Mouse (Mus musculus): ENCODE data around the gene Phactr1. TPM values are rescaled to one million over a fixed set of nuclear protein-coding genes. Genes with fewer than 3 reads are reported as not detected.
A peak's percentile ranks its signal among the peaks of the same experiment; 100 is the strongest.

Gene Phactr1
- polyA plus RNA-seq (2015; fragmentation: Nextera tagmentation; extraction: Ambion mirVana) = 13.0 and 17.1 TPM in 2 replicates

DNA sequence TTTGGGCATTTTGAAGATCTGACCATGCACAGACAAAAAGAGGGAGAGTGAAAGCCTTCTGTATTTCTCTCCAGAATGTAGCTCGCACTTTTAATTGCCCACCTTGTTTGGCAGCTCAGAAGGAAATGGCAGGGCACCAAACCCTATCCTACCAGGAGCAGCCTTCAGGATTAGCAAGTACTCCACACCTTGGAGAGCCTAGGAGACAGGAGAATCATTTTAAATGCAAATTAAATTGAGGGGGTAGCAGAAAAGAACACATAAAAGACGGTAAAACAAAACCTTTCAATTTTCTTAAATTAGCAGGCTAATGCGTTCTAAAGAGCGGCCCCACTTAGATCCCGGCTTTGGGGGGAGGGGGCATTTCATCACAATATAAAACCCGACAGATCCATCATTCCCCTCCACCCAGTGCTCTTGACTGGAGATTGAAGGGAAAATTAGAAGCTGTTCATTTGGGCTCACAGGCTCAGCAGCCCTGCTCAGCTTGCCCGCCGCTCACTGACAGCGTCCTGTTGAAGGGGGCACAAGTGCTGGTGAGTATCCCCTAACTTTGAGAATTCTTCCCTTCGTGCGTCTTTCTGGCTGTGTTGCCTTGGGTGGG lies at the start of gene Phactr1:
Phactr1 (plus strand) TSS at position 233 of the 604 bp plus-strand sequence.
- no peak for ATAC-seq (ENCODE audit: insufficient number of reproducible peaks, low FRiP score, low TSS enrichment, low read depth)
- 24% methylated on average over 11 of the region's 11 CpGs for WGBS
- no peak within 1 kb of the TSS for H3K4me2 ChIP-seq (replicated peaks)
- H3K9me3 ChIP-seq (replicated peaks) = no peaks in the 10 kb centered on the region
- H3K4me1 ChIP-seq = no peaks in the 10 kb centered on the region
- H3K36me3 ChIP-seq = no peaks in the 10 kb centered on the region
- H3K4me3 ChIP-seq (replicated peaks) = no peak within 1 kb of the TSS
- peaks cover 9% of the 10 kb centered on the region for H3K27me3 ChIP-seq
- H3K9ac ChIP-seq = no peak within 1 kb of the TSS
- H3K27ac ChIP-seq (replicated peaks) = no peak within 1 kb of the TSS

- H3K9ac ChIP-seq = no peak overlapping the region
- H3K36me3 ChIP-seq = no peaks in the 10 kb centered on the region
- ATAC-seq (ENCODE audit: insufficient number of reproducible peaks, low FRiP score, low TSS enrichment, low read depth) = no peak
- no peaks in the 10 kb centered on the region for H3K9me3 ChIP-seq (replicated peaks)
- no peak overlapping the region for H3K4me2 ChIP-seq (replicated peaks)
- no peaks in the 10 kb centered on the region for H3K4me1 ChIP-seq
- WGBS = 88% methylated on average over 2 of the region's 2 CpGs
- no peaks in the 10 kb centered on the region for H3K27me3 ChIP-seq
- H3K4me3 ChIP-seq (replicated peaks) = no peak overlapping the region
- no peak overlapping the region for H3K27ac ChIP-seq (replicated peaks)
Observed at GRCm38 (mm10) chr13:42634908-42635307, 45.5 kb upstream of the Phactr1 start.

DNA sequence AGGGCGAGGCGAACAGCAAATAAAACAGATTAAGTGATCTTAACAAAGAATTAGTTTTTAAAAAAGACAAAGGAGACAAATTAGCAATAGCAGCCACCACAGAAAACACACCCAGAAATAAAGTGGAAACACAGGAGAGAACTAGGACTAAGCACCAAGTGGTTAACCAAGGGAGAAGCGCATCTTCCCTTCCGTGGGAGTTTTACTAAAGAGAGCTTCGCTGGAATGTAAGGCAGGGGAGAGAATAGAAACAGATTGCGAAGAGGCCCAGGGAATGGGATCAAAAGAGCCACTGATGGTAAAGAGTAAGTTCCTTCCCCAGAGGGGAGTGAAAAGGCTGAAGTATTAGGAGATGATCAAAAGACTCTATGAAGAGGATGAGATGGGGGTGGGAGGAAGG lies 30.2 kb upstream of the Phactr1 start:
- Histone ChIP-seq H3K36me3 (no peaks in the 10 kb centered on the region), H3K9me3 (replicated peaks) (no peaks in the 10 kb centered on the region), H3K4me1 (no peaks in the 10 kb centered on the region), H3K27me3 (no peaks in the 10 kb centered on the region), H3K4me2 (replicated peaks) (no peak overlapping the region), H3K9ac (no peak overlapping the region), H3K4me3 (replicated peaks) (no peak overlapping the region), H3K27ac (replicated peaks) (no peak overlapping the region)
- WGBS = 51% methylated on average over 6 of the region's 6 CpGs
- no peak for ATAC-seq (ENCODE audit: insufficient number of reproducible peaks, low FRiP score, low TSS enrichment, low read depth)

DNA sequence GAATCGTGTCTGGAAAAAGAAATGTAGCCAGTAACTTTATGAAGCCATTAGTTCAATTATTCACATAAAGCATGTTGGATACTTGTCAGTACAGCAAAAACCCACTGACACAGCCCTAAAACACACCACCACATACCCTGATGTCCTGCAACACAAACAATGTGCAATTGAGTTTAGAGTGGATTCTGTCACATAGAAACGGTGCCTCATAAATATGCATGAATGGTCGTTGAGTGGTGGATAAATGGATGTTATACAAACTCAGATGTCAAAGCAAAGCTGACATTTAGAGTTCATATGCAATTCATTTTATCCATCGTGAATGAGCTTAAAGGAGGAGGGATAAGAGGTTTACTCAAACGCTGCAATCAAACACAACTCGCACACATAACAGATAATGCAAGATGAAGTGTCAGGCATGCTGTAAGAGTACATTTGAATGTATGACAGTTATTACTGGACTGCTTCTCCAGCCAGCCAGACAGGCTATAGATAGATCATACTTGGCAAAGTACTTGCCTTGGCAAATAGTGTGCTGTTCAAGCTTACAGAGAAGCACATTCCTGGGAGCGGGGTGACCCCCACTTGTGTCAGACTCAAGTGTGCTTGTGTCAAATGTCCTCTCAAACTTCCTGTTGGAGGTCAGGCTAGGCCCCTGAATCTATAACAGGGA lies 23.6 kb upstream of the Phactr1 start:
- H3K36me3 ChIP-seq = no peaks in the 10 kb centered on the region
- no peak for ATAC-seq (ENCODE audit: insufficient number of reproducible peaks, low FRiP score, low TSS enrichment, low read depth)
- 60% methylated on average over 7 of the region's 7 CpGs for WGBS
- peaks cover 5% of the 10 kb centered on the region; the same call in 1 of the 2 replicates for H3K4me1 ChIP-seq
- no peak overlapping the region for H3K27ac ChIP-seq (replicated peaks)
- H3K9me3 ChIP-seq (replicated peaks) = no peaks in the 10 kb centered on the region
- H3K9ac ChIP-seq = no peak overlapping the region
- no peak overlapping the region for H3K4me3 ChIP-seq (replicated peaks)
- no peaks in the 10 kb centered on the region for H3K27me3 ChIP-seq
- no peak overlapping the region for H3K4me2 ChIP-seq (replicated peaks)

DNA sequence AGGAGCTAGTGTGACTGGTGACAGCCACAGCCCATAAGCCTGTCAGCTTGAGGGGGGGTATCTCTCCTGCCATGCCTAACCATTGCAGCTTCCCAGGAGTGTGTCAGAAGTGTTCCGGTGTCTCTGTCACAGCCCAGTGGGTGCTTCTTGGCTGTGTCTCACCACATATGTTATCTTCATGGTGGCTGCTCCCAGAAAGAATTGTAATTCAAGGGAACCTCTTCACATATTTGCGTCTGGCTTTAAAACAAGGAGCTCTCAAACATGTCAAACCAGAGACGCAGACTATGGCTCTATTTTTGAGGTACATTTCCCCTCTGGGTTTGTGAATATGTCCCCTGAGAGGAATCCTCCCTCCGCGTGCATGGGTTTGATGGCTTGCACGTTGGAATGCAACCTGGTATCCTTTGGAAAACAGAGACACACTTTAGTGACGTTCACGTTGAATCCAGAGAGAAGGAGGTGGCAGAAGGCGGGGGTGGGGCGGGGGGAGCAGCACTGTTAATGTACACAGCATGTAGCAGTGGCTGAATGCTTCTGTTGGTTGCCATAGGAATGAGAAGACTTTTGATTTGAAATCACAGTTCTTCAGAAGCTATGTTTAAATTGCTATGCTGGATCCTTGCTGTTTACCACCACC lies 8.7 kb upstream of the Phactr1 start:
- H3K9ac ChIP-seq = no peak overlapping the region
- ATAC-seq (ENCODE audit: insufficient number of reproducible peaks, low FRiP score, low TSS enrichment, low read depth) = no peak
- 42% methylated on average over 10 of the region's 10 CpGs for WGBS
- no peaks in the 10 kb centered on the region for H3K27me3 ChIP-seq
- no peaks in the 10 kb centered on the region for H3K9me3 ChIP-seq (replicated peaks)
- no peak overlapping the region for H3K27ac ChIP-seq (replicated peaks)
- H3K4me1 ChIP-seq = no peaks in the 10 kb centered on the region
- no peak overlapping the region for H3K4me3 ChIP-seq (replicated peaks)
- no peak overlapping the region for H3K4me2 ChIP-seq (replicated peaks)
- no peaks in the 10 kb centered on the region for H3K36me3 ChIP-seq

- H3K4me2 ChIP-seq (replicated peaks) = no peak overlapping the region
- no peaks in the 10 kb centered on the region for H3K36me3 ChIP-seq
- peaks cover 9% of the 10 kb centered on the region for H3K27me3 ChIP-seq
- no peak overlapping the region for H3K4me3 ChIP-seq (replicated peaks)
- no peak overlapping the region for H3K9ac ChIP-seq
- H3K4me1 ChIP-seq = no peaks in the 10 kb centered on the region
- 79% methylated on average over 9 of the region's 9 CpGs for WGBS
- ATAC-seq (ENCODE audit: insufficient number of reproducible peaks, low FRiP score, low TSS enrichment, low read depth) = no peak
- no peak overlapping the region for H3K27ac ChIP-seq (replicated peaks)
- no peaks in the 10 kb centered on the region for H3K9me3 ChIP-seq (replicated peaks)
Observed at GRCm38 (mm10) chr13:42681299-42681698, 876 bp downstream of the Phactr1 start.

DNA sequence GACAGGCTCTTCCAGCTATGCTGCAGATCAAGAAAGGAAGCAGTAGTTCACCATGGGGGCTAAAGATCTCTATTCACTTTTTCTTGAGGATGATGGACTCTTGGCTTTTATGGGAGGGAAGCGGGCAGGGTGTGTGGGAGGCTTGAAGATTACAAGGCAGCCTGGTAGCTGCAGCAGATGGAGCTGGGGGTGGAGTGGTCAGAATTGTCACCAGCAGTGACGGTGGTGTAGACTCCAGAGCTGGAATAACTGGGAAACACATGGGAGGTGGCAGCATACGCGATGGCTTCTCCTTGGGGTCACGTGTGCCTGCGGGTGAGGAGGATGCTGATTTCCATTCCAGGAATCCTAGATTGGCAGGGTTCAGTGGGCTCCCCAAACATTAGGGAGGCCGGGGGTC lies 3.8 kb downstream of the Phactr1 start:
- Histone ChIP-seq H3K4me3 (replicated peaks) (no peak overlapping the region), H3K4me2 (replicated peaks) (no peak overlapping the region), H3K36me3 (no peaks in the 10 kb centered on the region), H3K9me3 (replicated peaks) (no peaks in the 10 kb centered on the region), H3K4me1 (no peaks in the 10 kb centered on the region), H3K27ac (replicated peaks) (no peak overlapping the region), H3K27me3 (peaks cover 9% of the 10 kb centered on the region), H3K9ac (no peak overlapping the region)
- ATAC-seq (ENCODE audit: insufficient number of reproducible peaks, low FRiP score, low TSS enrichment, low read depth) = no peak
- 90% methylated on average over 7 of the region's 7 CpGs for WGBS

DNA sequence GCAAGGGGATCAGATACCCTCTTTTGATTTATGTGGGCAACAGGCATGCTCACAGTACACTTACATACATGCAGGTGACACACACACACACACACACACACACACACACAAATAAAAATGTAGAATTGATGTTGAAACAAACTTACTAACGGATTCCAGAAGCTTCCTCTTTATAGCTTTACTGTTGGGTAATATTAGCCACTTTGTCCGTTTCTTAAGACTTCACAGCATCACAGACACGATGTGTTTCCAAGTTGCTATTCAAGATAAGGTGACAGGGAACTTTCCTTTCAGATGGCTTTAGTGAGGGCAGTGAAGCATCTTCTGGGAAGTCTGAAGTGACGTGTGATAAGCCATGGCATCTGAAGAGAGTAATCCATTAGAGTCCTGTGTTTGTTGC lies 11.8 kb downstream of the Phactr1 start:
- no peaks in the 10 kb centered on the region for H3K36me3 ChIP-seq
- ATAC-seq (ENCODE audit: insufficient number of reproducible peaks, low FRiP score, low TSS enrichment, low read depth) = no peak
- no peaks in the 10 kb centered on the region for H3K4me1 ChIP-seq
- no peaks in the 10 kb centered on the region for H3K27me3 ChIP-seq
- 74% methylated on average over 4 of the region's 4 CpGs for WGBS
- no peak overlapping the region for H3K4me3 ChIP-seq (replicated peaks)
- no peak overlapping the region for H3K27ac ChIP-seq (replicated peaks)
- H3K4me2 ChIP-seq (replicated peaks) = no peak overlapping the region
- H3K9me3 ChIP-seq (replicated peaks) = no peaks in the 10 kb centered on the region
- no peak overlapping the region for H3K9ac ChIP-seq

DNA sequence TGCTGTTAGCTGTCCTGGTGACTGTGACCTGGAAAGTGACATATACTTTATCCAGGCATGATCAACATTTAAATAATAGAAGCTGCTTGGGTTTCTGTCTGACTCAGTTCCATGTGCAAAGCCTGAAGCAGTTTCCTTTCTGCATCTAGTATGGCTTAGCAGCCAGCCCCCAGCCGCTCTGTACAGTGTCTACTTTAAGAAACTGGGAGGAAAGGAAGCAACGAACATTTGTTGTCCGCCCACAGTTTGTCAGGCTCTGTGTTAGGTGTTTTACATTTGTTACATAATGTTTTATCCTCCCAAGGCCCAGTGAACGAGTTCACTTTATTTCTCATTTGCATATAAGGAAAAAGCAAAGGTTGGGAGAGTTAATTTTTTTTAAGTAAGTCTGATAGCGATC lies 16.2 kb downstream of the Phactr1 start:
- no peak overlapping the region for H3K9ac ChIP-seq
- H3K4me1 ChIP-seq = no peaks in the 10 kb centered on the region
- H3K4me2 ChIP-seq (replicated peaks) = no peak overlapping the region
- H3K27ac ChIP-seq (replicated peaks) = no peak overlapping the region
- H3K4me3 ChIP-seq (replicated peaks) = no peak overlapping the region
- no peaks in the 10 kb centered on the region for H3K9me3 ChIP-seq (replicated peaks)
- no peaks in the 10 kb centered on the region for H3K36me3 ChIP-seq
- H3K27me3 ChIP-seq = no peaks in the 10 kb centered on the region
- WGBS = 60% methylated on average over 5 of the region's 5 CpGs
- no peak for ATAC-seq (ENCODE audit: insufficient number of reproducible peaks, low FRiP score, low TSS enrichment, low read depth)

DNA sequence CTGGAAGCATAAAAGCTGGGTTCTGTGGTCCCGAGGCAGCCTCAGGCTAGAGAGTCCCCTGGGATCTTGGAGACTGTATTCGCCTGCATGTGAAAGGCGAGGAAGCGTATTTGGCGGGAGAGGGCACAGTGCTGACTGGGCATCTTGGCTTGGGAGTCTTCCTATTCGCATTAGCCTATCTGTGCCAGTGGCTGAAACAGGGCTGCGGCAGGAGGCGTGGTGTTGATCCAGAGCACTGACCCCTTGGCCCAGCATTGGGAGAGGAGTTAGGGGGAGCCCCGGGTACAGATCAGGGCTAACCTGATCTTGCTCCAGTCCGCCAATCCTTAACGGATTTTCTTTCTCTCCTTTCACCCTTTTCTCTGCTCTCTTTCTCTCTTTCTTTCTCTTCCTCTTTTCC lies 28.7 kb downstream of the Phactr1 start:
- Histone ChIP-seq H3K27ac (replicated peaks) (no peak overlapping the region), H3K4me3 (replicated peaks) (no peak overlapping the region; the same call in 1 of the 2 replicates), H3K4me1 (peaks cover 6% of the 10 kb centered on the region), H3K9ac (no peak overlapping the region), H3K36me3 (no peaks in the 10 kb centered on the region), H3K27me3 (peaks cover 40% of the 10 kb centered on the region), H3K9me3 (replicated peaks) (no peaks in the 10 kb centered on the region), H3K4me2 (replicated peaks) (peak overlapping the region; percentile 43)
- no peak for ATAC-seq (ENCODE audit: insufficient number of reproducible peaks, low FRiP score, low TSS enrichment, low read depth)
- WGBS = 7% methylated on average over 11 of the region's 11 CpGs

DNA sequence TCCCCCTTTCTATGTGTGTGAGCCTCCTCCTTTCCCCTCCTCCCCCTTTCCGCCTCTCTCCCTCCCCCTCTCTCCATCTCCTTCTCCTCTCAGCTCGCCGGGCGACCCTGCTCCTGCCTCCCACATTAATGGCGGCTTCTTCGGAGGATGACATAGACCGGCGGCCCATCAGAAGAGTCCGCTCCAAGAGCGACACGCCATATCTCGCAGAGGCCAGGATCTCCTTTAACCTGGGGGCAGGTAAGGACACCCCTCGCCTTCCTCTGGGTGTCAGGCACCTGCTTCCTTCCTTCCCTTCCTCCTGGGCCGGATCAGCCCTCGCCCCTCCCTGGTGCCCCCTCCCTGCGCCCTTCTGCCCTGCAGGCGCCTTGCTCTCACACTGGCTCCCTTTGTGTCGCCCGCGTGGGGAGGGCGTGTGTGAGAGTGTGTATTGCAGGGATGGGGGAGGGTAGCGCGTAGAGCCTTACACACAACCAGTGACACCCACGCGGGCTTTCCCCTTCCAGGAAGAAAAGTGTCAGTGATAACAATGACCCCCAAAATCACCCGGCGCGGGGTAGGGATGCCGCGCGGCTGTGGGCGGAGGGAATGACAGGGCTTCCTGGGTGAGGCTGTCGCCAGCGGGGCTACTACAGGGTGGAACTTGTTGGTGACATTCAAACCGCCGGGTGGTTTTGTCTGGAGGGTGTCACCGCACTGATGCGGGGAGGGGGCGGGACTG lies 29.3 kb downstream of the Phactr1 start:
- Histone ChIP-seq H3K4me3 (replicated peaks) (peak overlapping the region; percentile 25), H3K4me1 (peaks cover 6% of the 10 kb centered on the region), H3K9ac (no peak overlapping the region), H3K27ac (replicated peaks) (no peak overlapping the region), H3K4me2 (replicated peaks) (peak overlapping the region; percentile 43), H3K36me3 (no peaks in the 10 kb centered on the region), H3K27me3 (peaks cover 40% of the 10 kb centered on the region), H3K9me3 (replicated peaks) (no peaks in the 10 kb centered on the region)
- 2% methylated on average over 39 of the region's 39 CpGs for WGBS
- ATAC-seq (ENCODE audit: insufficient number of reproducible peaks, low FRiP score, low TSS enrichment, low read depth) = peak; percentile 63; the same call in 1 of the 2 replicates
